Mouse (Mus musculus) stomach, postnatal 0 days (tissue): ENCODE measurements at regions not wholly inside any gene's neighbourhood (a gene's known extent, or its start where the extent isn't known, plus 50 kb on each side); places are given as distances from the start of the nearest gene placed in this dataset.

Experiments
- CTCF ChIP-seq: IDR thresholded peaks from 2 replicates; pipeline ENCODE4 v1.5.1; 2016; ENCODE audit warnings: antibody characterized with exemption, low read depth, mild to moderate bottlenecking, moderate library complexity
- EP300 ChIP-seq: optimal IDR thresholded peaks from 2 replicates; pipeline ENCODE3; 2016; ENCODE audit warnings: antibody characterized with exemption

DNA sequence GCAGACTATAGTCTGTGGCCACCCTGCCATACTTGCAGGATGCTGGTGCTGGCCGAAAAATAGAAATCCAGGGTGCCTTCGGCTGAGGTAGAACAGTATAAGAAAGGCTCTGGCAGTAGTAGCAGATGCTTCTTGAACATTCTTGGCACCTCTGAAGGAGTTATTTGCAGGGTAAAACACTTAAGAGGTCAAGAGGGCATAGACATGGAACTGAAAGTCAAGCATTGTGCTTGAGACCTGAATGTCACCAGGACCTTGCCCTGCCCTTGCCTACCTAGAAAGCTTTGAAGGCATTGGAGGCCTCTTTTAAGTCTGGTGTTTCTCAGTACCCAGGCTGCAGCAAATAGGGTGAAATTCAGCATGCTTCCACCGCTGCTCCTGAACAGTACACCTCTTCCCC, 230.9 kb upstream of the Thrb start:
- TF ChIP-seq CTCF: no peak
- no peak for TF ChIP-seq EP300
